Mouse (Mus musculus) heart, adult 18-20 months (tissue): ENCODE results near the gene Apex2. TPM values are rescaled to one million over a fixed set of nuclear protein-coding genes. Genes with fewer than 3 reads are reported as not detected.

Experiments used
- DNase-seq, 2 experiments: peaks; one replicate each; pipeline ENCODE4 v3.0.0; 2021 to 2022; ENCODE audit warnings: mixed read lengths in 1 of 2
- long read RNA-seq, 2 experiments: library from polyadenylated mRNA; stranded (forward); transcript quantifications; one replicate each; pipeline ENCODE4 v2.0.0; 2021
- total RNA-seq, 2 experiments: library from RNA; stranded (reverse); gene quantifications; 2 replicates each; pipeline ENCODE4 v1.2.3; 2021

Gene Apex2
- total RNA-seq: 10 to 100 TPM in 1 of 2 experiments, 1 to 10 TPM in 1; 8.1 to 10.0 TPM
- long read RNA-seq, experiment 1, full-length matches to known transcripts: 5 of 6 reads
- long read RNA-seq, experiment 1, partial matches to known transcripts: 0 of 6 reads
- long read RNA-seq, experiment 1, other reads (novel, unspliced or antisense): 1 of 6 reads
- long read RNA-seq, experiment 2, full-length matches to known transcripts: 2 of 5 reads
- long read RNA-seq, experiment 2, partial matches to known transcripts: 1 of 5 reads
- long read RNA-seq, experiment 2, other reads (novel, unspliced or antisense): 2 of 5 reads

DNA sequence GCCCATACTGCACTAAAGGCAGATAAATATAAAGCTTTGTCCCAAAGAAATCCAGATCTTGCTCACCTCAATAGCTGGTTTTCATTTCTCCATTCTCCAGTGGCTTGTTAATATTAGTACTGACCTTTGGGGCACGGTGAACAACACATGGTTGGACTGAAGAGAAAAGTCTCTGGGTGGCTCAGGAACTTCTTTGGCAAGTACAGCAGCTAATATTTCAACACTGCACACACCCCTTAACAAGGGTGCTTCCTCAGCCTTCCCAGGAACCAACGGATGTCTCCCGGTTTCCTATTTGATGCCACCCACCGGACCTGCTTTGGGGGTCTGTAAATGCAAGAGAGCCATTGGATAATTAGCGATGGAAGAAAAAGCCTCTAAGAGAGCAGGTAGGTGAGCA, at the start of gene Apex2:
TSS of gene Apex2 (minus strand) at position 173 of the 400 bp plus-strand sequence.
- DNase-seq: peak in 1 of 2 experiments; percentile 12

DNA sequence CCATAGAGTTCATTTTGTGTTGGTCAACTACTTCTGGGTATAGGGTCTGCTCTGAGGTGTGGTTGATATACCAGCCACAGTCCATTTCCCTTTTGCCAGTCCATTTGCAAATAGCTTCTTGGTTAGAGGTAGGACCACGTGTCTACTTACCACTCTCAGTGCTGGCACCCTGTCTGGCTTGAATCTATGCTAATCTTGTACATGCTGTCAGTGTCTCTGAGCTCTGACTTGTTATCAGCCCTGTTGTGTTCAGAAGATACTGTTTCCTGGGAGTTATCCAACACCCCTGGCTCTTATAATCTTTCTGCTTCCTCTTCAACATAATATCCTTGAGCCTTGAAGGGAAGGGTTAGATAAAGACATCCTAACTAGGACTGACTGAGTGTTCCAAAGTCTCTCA, 46.8 kb upstream of the Apex2 start:
- no peak for DNase-seq

DNA sequence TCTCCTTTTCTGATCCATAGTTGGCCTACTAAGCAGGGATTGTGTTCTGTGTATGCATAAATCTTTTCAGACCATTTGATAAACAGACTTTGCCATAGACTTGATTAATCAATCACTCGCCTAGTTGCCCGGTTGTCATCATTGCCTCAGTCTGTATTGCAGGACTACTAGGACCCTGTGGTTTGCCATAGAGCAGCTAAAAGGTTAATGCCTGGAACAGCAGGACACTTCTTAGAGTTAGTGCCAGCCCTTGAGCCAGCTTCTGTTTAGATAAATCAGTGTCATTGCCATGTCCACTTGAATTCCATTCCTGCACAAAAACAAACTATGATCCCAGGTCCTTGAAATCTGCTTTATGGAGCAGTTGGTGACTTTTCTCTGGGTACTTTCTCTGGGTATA, 9.2 kb upstream of the Apex2 start:
- DNase-seq: peak; percentile 13 to 28

DNA sequence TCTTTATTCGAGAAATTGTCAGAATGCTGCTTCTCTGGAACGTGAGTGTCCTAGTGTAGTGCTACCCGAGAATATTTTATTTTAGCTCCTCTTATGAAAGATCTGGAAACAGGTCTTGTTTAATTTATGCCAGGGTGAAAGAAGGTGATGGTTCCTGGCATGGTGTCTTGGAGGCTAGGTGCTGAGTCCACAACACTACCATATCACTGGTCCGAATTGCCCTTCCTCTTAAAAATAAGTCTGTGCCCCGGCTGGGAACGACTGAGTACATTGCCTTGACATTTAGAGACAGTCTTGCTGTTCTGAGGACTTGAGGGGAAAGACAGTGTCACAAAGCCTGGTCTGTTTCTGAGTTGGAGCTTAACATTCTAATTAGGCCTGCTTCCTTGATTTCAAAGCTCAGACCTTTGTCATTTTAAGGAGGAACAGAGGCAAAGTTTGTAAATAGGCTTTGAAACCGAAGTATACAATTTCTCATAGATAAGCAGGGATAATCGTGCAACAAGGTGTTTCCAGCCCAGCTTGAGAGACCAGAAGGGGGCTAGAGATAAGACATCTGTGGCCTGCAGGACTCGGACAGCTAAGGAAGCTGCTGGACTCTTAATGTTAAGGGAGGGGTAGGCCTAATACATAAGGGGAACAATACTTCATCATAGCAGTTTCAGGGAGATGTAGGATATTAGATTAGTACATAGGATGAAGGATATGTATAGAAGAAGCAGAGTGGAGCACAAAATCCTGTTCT, 5.5 kb upstream of the Apex2 start:
- no peak for DNase-seq

DNA sequence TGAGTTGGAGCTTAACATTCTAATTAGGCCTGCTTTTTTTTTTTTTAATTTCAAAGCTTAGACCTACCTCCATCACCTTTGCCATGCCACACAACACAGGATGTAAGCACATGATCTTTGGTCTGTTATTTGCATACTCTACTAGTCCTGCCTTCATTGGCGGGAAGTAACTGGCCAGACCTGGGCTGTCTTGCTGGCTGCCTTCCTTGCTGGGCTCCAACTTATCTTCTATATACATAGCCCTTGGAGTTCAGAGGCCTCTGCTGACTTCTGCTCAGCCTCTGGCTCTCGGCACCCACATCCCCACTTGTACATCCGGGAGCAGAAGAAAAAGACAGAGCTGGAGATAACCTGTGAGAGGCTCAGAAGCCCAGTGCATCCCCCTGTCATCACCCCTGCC, 4.5 kb upstream of the Apex2 start:
- DNase-seq: no peak

DNA sequence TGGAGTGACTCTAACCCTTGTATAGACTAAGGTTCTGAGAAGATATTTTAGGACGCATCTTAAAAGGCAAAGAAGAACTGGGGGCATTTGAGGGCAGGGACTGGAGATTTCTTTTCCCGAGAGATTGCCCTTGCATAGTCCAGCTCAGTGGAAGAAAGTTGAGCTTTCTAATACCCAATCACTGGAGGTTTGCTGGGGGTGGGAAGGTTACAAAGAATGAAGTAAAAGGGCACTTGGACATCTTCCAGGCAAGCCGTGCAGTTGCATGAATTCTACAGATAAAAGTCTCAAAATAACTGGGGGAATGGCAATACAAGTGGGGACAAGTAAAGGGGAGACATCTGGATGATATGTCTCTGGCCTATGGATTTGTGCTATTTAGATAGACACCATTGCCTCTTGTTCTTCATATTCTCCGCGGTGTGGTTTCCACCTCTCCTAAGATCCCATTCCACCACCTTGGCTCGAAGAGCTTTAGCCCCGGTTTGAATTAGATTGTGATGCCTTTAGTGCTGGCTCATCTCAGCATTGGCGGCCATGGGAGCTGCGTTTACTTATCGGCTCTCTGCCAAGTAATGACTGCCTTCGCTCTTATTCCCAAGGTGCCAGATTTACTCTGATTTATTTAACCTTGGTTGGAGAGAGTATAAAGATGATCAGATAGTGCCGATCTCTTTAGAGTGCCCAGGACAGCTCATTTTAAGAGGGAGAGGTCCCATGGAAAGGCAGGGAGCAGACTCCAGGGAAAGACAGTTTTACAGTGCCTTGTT, 3.8 kb upstream of the Apex2 start:
- DNase-seq: peak; percentile 24 to 40

DNA sequence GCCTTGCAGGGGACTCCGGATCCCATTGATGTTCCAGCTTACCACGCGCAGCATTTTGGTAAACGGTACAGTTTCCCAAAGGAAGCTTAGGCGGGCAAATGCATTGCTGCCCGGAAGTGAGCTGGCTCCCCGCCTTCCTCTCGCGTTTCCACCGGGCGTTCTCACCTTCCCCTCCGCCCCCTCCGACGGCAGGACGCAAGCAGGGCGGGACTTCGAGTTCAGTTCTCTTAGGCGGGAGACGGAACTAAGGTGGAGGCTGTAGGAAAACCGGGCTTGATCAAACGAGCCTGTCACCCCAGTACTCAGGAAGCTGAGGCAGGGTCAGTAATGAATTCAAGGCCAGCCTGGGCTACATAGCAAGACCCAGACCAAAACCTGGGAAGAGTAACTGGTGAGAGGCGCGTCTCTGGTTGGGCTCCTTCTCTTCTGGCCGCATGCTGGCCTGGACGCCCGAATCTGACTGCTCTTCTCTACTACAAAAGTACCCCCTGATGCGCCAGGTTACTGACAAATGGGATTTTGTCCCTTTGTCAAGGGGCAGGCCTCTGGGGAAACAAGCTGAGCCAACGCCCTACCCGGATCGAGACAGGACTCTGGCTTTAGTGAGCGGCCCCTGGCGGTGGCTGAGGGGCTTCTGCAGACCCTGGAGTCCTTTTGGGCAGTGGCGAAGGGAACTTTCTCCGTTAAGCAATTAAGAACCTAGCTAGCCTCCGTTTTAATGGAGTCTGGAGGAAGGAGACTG, 1.5 kb downstream of the Apex2 start, which contains the start of gene Pfkfb1:
TSS of gene Pfkfb1 (plus strand) at position 207 of the 742 bp plus-strand sequence.
- DNase-seq: peak; percentile 83 to 86

DNA sequence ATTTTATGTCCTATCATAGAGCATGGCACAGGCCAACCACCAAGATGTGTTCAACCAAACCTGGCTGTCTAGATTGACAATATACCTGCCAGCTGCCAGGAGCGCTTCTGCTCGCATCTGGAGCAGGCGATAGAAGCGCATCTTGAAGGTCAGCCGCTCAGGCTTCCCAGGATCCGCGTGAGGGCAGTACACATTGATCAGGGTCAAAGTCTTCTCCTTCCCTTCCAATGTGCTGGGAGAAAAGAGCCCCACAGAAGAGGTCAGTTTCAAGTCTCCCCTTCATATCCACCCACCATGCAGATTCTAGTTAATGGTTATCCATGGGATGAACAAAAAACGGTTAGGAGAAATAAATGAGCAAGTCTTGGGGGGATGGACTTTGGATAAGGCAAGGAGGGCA, 4.6 kb downstream of the Apex2 start:
- no peak for DNase-seq

DNA sequence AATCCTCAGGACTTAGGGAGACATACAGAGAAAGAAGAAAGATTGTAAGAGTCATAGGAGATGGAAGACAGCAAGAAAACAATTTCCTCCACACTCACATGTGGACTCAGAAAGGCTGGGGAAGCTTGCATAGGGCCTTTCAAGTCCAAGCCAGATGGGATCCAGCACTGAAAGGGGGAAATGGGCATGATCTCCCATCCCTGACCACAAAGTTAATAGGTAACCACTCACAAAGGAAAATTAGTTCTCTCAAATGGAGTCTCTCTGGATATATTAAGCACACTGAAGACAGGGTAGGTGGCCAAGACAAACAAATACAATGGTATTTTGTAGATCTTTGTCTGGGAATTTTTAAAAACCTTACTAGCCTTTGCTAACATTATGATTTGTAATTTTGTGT, 7.7 kb downstream of the Apex2 start:
- DNase-seq: no peak

DNA sequence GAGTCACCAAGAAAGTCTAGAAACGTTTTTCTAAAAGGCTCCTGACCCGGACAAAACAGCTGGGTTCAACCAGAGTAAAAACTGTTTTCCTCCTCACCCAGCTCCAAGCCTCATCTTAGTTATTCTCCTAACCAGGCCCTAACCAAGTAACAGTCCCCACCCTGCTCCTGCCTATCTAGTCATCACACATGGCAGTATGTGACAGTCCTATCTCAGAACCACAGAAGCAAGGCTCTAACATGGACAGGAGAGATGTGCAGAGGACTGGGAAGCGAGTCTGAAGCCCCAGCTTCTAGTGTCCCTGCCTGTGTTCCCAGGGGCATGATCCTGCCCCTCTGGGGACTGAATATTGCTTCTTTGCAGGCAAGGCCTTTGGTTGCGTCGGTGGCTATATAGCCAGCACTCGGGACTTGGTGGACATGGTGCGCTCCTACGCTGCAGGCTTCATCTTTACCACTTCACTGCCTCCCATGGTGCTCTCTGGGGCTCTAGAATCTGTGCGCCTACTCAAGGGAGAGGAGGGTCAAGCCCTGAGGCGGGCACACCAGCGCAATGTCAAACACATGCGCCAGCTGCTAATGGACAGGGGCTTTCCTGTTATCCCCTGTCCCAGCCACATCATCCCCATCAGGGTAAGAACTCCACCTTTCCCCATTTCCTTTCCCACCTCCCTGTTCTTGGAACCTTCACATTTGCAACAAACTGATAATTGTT, 24.9 kb downstream of the Apex2 start:
- no peak for DNase-seq

DNA sequence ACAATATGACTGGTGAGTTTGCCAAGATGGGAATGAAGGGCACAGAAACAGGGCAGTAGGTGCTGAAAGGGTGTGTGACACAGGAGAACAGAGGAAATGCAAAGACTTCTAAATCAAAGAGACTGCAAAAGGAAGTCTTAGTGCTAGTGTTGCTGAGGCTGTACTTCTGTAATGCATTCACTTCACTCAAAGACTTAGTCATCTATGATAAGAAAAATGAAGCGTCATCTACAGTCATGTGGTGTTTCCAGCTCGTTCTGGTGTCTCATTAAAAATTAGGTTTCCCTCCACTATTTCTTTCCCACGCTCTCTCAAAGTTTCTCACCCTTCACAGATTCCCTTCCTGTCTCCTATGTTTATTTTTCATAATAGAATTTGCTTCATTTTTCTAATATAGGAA, 35.6 kb downstream of the Apex2 start:
- no peak for DNase-seq

DNA sequence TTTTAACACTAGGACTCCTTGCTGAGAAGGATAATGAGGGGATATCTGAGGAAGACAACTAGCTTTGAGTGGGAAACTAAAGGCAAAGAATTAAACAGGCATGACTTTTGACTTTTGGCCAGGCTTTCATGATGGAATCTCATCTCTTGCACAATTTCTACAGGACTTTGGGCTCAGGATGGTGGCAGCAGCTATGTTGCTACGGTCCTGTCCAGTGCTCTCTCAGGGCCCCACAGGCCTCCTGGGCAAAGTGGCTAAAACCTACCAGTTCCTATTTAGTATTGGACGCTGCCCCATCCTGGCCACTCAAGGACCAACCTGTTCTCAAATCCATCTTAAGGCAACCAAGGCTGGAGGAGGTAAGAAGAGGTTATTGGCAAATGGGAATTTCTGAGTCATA, 37.7 kb downstream of the Apex2 start:
- DNase-seq: no peak

DNA sequence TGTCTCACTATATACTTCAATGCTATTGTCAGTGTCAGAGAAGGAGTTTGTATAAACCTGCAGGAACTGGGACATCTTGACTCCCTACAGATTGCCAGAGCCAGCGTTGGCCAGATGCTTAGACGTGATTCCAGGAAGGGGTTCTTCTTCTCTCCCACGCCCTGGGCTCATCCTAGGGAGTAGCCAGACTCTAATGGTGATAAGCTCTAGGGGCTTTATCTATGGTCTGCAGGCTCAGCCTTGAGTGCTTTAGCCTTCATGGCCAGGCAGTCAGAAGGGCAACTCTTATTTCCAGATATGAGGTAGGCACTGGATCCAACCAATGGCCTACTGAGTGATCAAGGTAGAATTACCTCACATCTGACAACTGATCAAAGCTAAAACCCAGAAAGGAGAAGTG, 40.0 kb downstream of the Apex2 start:
- DNase-seq: no peak

DNA sequence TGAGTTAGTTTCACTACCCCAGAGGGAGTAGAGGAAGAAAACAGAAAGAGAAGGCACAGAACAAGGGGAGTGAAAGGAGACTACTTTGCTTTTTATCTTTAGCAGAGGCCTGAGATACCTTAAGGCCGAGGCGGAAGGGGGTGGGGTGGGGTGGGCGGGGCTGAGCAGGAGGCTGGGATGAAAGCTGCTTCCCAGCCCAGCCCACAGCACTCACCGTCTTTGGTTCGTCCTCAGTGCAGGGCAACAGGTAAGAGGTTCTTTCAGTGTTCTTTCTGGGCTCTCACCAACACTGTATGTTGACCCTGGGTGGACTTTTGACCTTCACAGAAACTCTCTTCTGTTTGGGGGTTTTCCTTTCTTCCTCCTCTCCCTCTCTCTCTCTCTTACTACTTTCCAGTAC, 42.4 kb downstream of the Apex2 start, which contains the start of gene Alas2:
TSS of gene Alas2 (plus strand) at position 137 of the 400 bp plus-strand sequence.
- no peak for DNase-seq

DNA sequence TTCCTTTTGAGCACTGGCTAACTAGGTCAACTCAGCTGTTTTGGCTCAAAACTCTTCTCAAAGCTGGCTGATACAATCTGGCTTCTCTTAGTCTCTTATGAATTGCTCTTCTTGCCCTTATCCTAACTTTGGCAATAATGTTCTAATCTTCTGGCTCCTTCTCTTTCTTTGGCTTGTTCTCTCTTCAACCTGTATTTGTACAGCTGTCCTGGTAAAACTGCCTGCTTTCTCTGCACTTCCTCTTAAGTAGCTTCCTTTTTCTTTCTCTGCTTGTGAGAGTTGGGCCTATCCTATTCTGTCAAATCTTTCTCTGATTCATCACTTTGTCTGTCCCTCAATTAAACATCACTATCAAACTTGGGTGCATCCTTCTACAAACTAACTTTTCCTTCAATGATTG, 48.0 kb downstream of the Apex2 start:
- no peak for DNase-seq

DNA sequence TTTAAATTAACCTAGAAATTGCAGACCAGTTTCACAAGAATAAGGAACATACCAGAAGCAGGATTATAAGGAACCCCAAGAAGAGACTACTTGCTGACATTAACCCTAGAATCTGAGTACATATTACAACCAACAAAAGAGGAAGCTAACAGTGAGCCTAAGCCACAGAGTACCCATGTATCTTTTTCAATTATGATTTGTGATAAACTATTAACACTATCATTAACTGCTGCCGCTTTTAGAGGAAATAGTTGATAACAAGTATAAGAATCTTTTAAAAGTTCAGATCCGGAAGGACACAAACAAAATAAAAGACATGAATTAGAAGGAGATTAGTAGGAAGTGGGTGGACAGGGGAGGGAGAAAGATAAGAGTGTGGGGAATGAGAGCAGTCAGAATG, 49.6 kb downstream of the Apex2 start:
- DNase-seq: no peak

DNA sequence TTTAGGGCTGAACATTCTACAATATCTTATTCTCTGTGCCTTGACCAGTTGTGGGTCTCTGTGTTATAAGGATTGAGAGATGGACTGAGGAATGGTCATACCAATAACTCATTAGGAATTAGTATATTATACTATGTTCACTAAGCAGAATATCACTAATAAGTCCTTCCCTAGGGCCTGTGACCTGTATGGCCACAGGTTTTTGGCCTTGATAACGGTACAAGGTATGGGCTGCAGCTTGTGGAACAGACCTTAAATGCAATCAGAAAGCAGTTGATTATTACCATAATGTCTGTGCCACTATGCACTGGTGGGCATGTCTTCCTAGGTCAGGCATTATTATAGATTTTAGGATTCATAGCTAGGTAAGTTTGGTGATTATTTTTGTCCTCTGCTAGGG, 73.2 kb downstream of the Apex2 start:
- no peak for DNase-seq

DNA sequence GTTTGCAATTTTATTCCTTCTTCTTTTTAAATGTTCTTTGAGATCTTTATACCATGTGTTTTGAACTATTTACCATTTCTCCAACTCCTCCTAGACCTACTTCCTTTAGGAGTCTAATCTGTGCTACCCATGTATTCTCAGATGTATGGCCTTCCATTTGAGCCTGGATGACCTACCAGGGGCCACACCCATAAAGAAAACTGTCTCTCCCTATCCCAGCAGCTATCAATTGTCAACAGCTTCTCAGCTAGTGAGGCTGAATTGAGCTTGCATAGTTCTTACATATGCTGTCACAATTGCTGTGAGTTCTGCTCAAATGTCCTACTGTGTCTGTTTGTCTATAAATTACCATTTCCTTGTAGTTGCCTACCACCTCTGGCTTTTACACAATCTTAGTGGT, 73.7 kb downstream of the Apex2 start:
- no peak for DNase-seq

DNA sequence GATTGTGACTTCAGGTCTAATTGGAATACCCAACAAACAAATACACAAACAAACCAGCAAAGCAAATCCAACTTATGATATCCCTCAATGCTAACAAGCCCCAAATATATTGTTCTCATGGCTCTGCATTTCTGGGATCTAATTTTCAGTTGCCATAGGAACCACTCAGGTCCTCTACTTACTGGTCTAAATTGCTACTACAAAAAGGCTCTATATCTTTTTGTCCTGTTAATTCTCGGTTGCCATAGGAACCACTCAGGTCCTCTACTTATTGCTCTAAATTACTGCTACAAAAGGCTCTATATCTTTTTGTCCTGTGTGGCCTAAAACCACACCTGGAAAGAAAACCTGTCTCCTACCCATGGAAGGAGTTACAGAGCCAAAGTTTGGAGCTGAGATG, 75.5 kb downstream of the Apex2 start:
- DNase-seq: no peak

DNA sequence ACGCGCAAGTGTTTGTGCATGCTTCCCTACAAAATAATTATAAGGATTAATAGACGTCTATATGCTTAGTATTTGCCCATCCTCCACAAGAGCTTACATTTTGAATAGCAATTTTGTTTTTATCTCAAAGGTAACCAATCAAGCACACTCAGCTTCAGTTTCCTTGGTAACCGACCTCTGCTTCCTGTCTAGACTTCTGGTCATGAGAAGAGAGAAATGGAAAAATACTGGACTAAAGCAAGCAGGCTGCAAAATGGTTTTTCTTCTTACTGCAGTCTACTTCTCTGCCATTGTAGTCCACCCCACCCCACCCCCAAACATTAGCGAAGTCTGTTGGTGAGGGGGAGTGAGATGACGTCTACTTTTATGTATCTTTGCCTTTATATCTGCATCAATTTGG, 78.4 kb downstream of the Apex2 start:
- DNase-seq: no peak

DNA sequence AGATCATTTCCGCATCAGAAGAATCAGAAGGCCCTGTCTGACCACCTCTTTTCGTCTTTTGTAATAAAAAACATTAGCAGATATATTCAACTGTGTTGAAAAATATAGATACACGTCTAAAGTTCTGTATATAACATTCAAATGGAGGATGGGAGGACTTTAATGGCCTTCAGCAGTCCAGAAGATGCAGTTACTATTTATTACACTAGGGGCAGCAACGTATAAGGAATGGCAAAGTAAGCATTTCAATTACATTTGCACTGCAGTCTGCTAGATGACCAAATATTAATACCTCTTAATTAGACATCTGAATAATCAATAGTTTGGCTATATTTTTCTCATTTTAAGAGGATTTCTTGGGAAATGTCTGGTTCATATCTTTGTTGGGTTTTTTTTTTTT, 79.0 kb downstream of the Apex2 start:
- DNase-seq: peak; percentile 22 to 72

DNA sequence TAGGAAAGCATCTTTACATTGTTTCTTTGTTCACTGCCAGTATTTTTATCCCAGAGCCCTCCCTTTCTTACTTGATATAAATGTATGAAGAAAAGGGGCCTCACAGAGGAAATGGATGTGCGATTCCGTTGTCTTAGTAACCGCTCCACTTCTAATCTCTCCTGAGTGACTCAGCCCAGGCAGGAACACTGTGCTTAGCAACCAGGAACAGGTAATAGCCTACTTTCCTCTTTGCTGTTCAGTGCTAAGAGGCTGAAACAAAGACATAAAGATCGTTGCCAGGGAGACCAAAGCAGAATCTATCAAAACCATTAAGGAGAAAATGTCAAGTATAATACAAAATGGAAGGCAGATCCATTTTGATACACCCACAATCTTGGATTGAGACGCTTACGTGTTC, 81.0 kb downstream of the Apex2 start:
- DNase-seq: no peak
